Mouse (Mus musculus): ENCODE results near the gene Relb.

DNA sequence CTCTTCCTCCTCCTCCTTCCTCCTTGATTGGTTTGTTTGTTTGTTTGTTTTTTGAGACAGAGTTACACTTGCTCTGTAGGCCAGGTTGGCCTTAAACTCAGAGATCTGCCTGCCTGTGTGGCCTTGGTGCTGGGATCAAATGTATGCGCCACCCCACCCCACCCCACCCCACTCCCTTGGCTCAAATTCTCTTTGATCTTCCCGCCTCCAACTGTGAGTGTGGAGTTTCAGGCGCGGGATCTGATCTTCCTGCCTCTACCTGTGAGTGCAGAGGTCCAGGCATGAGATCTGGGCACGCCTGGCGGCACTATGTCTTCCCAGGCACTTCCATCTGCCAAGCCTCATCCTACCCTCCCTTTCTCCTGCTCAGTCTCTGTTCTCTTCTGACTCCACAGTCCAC lies 7.0 kb downstream of the Relb start:
- TF ChIP-seq POLR2A (IDR thresholded peaks at IDR 0.05; ENCODE audit: borderline replicate concordance, extremely low read depth, low read depth, low read length) = no peak
- TF ChIP-seq CTCF (IDR thresholded peaks at IDR 0.05; ENCODE audit: insufficient read depth, low read length) = no peak
